Mouse (Mus musculus) subcutaneous adipose tissue, adult 2 months (tissue): ENCODE results near the gene Vmn1r174. TPM values are rescaled to one million over a fixed set of nuclear protein-coding genes. Genes with fewer than 3 reads are reported as not detected.

Experiments used
- polyA plus RNA-seq: library from polyadenylated mRNA; depleted of rRNA; stranded (reverse); fragments of >200 nt; gene quantifications from 2 replicates; pipeline ENCODE4 v1.2.3, GENCODE M21; 2012; ENCODE audit warnings: low replicate concordance; rRNA removed

Vmn1r174 gene
- polyA plus RNA-seq = not detected in 2 replicates

GRCm38 (mm10) chr7:23751970-23752369, at the start of gene Vmn1r174:
Gene Vmn1r174, plus strand, starts transcription at chr7:23752270.

GRCm38 (mm10) chr7:23810543-23810942, 58.5 kb downstream of the Vmn1r174 start, which contains the start of gene Vmn1r175:
Gene Vmn1r175, minus strand, starts transcription at chr7:23810643.

Other genes with a start within 250 kb of the Vmn1r174 start
- not detected in 2 replicates for gene Vmn1r167, start 245.1 kb upstream of the Vmn1r174 start, polyA plus RNA-seq
- gene Vmn1r168, start 212.5 kb upstream of the Vmn1r174 start, polyA plus RNA-seq = not detected in 2 replicates
- gene Vmn1r169, start 176.7 kb upstream of the Vmn1r174 start, polyA plus RNA-seq = not detected in 2 replicates
- not detected in 2 replicates for gene Vmn1r170, start 146.1 kb upstream of the Vmn1r174 start, polyA plus RNA-seq
- gene Vmn1r171, start 121.5 kb upstream of the Vmn1r174 start, polyA plus RNA-seq = not detected in 2 replicates
- gene Vmn1r172, start 94.0 kb upstream of the Vmn1r174 start, polyA plus RNA-seq = not detected in 2 replicates
- gene Vmn1r173, start 51.6 kb upstream of the Vmn1r174 start, polyA plus RNA-seq = not detected in 2 replicates
- not detected in 2 replicates for gene Vmn1r175, start 58.4 kb downstream of the Vmn1r174 start, polyA plus RNA-seq
- not detected in 2 replicates for gene Vmn1r176, start 85.1 kb downstream of the Vmn1r174 start, polyA plus RNA-seq
- not detected in 2 replicates for gene Vmn1r177, start 114.2 kb downstream of the Vmn1r174 start, polyA plus RNA-seq
- not detected in 2 replicates for gene Vmn1r178, start 139.7 kb downstream of the Vmn1r174 start, polyA plus RNA-seq
- gene Vmn1r179, start 174.7 kb downstream of the Vmn1r174 start, polyA plus RNA-seq = not detected in 2 replicates
- not detected in 2 replicates for gene Vmn1r180, start 198.4 kb downstream of the Vmn1r174 start, polyA plus RNA-seq
- not detected in 2 replicates for gene Vmn1r181, start 222.3 kb downstream of the Vmn1r174 start, polyA plus RNA-seq
- gene V1rd19, start 249.4 kb downstream of the Vmn1r174 start, polyA plus RNA-seq = not detected in 2 replicates